Mouse (Mus musculus): ENCODE data around the gene Fat4. TPM values are rescaled to one million over a fixed set of nuclear protein-coding genes. Genes with fewer than 3 reads are reported as not detected.
A peak's percentile ranks its signal among the peaks of the same experiment; 100 is the strongest.

Fat4 gene
- total RNA-seq, 2 experiments from 2014 or later = 33.2 to 33.3 TPM

DNA sequence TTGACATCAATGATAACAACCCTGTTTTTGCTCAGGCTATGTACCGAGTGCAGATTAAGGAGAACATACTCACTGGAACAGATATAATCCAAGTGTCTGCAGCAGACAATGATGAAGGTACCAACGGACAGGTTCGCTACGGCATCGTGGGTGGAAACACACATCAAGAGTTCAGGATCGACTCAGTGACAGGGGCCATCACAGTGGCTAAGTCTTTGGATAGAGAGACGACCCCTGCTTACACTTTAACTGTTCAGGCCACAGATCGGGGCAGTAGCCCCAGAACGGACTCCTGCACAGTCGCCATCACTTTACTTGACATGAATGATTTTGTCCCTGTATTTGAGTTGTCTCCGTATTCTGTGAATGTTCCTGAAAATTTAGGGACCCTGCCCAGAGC, 70.4 kb downstream of the Fat4 start:
- no peak for DNase-seq (ENCODE audit: low spot score in 2 of 2)

DNA sequence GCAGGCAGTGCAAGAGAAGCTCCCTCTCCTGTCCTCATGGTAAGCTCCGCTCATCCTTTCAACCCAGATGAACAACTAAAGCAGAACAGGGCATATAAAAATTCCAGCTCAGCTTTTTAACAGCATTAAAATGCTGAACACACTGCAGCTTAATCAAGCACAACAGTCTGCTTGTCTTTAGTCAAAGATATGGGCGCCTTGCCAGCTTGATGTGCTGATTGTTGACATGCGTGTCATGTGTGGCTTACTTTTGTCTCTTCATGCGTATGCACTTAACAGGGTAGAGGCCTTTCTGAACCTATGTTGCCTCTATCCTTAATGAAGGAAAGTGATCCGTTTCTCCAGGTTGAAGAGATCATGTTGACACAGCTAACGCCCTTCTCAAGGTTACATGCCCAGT, 75.6 kb downstream of the Fat4 start:
- DNase-seq (ENCODE audit: low spot score in 2 of 2) = no peak

DNA sequence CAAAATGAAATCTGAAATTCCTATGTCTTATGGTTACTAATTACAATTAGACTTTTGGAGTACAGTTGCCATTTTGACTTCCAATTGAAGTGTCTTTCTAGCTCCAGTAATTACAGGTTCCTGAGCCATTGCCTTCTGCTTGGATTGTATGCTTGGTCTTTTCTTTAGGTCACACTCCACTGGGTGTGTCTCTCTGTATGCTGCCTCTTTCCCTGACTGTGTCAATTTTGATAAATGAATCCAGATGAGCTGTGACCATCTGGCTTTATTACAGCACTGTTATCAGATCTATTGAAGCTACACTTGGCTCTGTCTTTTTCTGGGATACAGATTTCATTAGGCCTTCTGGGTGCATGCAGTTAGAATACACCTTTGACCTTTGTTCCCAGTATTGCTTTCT, 80.7 kb downstream of the Fat4 start:
- DNase-seq (ENCODE audit: low spot score in 2 of 2) = no peak

DNA sequence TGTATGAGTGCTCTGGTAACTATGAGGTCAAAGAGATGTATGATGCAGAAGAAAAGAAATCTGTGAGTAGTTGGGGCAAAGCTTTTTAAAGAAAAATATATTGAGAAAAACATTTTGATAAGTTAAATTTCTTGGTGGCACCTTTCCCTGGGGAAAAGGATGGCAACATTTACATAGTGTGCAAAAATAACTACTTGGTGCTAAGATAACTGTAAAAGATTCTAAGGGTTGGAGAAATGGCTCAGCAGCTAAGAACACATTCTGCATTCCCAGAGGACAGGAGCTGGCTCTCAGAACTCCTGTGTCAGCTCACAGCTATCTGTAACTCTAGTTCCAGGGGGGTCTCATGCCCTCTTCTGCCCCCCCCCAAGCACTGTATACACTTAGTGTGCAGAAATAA, 99.6 kb downstream of the Fat4 start:
- DNase-seq (ENCODE audit: low spot score in 2 of 2) = no peak

DNA sequence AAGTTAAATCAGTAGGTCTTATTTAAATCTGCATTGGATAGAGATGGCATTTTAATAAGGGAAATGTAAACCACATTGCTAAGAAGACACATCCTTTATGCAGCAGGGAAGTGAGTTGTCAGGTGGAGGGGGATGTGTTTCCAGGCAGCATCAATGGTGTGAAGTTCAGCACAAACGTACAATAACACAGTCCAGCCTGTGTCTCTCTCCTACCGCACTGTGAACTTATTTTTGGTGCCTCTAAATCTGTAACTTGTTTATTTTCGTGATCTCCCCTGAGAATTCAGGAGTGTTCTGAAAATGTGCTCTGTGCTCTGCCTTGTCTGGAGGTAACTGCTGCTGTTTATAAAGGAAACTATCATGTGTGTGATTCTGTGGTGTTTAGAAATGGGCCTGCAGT, 102.4 kb downstream of the Fat4 start:
- no peak for DNase-seq (ENCODE audit: low spot score in 2 of 2)

DNA sequence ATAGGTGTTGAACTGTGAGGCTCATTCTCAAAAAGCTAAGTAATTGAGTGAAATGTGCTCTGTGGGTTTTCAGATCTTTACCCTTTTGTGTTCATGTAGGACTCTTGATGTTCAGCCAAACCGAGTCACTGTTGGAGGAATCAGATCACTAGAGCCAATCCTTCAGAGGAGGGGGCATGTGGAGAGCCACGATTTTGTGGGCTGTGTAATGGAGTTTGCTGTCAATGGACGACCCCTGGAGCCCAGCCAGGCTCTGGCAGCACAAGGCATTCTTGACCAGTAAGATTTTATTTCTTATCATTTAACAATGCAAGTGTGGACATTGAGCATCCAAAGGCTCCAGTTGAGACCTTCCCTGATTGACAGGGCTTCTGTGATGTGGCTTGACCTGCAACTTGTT, 113.3 kb downstream of the Fat4 start:
- no peak for DNase-seq (ENCODE audit: low spot score in 2 of 2)

DNA sequence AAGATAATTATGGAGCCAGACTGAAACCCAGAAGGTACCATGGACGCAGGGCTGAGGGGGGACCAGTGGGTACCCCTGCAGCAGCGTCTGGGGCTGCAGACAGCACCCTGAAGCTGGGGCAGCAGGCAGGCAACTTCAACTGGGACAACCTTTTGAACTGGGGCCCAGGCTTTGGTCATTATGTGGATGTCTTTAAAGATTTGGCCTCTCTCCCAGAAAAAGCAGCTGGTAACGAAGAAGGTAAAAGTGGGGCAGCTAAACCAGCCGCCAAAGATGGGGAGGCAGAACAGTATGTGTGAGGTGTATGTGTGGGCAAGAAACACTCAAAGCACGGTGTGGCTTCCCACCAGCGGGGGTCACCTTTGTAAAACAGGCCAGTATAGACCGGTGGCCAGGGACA, 123.8 kb downstream of the Fat4 start:
- DNase-seq (ENCODE audit: low spot score in 2 of 2) = peak; percentile 21 to 32

DNA sequence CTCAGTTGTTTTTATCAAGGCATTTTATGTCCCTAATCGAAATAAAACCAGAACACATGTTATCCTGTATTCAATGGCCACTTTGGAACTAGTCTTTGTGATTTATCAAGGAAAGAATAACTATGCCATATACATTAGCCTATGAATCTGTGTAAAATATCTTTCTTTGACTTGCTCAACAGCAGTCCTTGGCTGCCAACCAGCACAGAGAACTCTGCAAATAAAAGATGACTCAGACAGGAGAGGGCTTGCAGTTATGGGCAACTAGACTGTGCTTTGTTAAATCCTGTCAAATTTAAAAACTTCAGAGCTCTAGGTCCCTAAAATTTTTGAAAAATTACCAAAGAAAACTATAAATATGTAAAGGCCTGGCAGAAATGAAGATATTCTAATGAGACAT, 130.9 kb downstream of the Fat4 start:
- no peak for DNase-seq (ENCODE audit: low spot score in 2 of 2)

DNA sequence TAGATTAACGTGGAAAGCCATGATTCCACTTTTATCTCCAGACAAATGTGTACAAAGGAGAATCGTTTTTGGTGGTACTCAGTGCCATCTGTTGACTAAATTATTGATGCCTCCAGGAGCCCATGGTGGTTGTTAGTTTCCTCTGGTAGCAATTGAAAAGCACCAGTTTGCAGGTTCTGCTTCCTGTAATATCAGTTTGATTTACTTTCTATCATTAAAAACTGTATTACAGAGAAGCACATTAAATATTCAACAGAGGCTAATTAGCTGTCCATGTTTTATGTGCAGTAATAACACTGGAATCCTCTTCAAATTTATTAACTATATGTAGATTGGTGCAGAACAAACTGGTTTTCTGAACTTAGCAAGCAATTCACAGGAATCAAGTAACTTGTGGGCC, 149.4 kb downstream of the Fat4 start:
- no peak for DNase-seq (ENCODE audit: low spot score in 2 of 2)

DNA sequence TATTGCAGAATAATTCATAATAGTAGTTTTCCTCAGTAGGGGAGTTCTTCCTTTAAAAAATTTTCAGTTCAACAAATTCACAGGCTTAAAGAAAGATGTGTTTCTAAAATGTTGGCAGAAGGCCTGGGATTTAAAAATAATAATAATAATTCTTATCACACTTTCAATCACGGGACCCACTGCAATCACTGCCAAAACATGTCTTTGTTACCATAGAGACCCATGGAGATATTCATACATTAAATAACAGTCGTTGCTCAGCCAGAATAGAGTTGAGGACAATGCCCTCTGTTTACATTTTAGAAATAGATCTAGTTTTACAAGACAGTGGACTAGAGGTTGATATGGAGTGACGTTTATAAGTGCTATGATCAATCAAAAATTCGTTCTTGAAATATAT, 159.7 kb downstream of the Fat4 start:
- DNase-seq (ENCODE audit: low spot score in 2 of 2) = no peak

DNA sequence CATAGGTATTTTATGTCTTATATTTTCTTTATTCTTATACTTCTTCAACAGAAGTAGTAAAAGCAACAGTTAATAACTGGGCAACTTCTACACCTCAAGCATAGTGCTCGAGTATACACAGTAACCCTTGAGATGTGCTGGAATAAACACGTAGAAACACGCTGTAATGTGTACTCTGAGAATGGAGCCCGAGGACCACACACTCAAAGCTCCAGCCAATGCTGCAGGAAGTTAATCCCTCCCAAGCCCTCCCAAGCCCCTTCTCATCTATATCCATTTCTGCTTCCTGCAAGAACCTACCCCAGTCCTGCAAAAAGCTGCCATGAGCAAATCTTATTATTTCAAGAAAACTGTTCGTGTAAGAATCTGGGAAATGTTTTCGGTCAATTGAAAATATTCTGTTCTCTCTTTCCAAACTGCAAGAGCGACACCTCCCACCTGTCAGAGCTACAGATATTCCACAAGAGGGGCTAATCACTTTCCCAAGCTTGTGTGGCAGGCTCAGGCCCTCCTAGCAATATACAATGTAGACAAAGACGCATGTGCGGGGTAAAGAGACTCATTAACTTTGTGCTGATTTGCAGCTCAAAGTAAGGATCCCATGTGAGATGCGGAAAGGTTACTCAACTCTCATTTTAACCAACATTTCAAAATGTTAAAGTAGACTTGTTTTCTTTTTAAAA, 161.0 kb downstream of the Fat4 start:
- DNase-seq (ENCODE audit: low spot score in 2 of 2) = no peak

DNA sequence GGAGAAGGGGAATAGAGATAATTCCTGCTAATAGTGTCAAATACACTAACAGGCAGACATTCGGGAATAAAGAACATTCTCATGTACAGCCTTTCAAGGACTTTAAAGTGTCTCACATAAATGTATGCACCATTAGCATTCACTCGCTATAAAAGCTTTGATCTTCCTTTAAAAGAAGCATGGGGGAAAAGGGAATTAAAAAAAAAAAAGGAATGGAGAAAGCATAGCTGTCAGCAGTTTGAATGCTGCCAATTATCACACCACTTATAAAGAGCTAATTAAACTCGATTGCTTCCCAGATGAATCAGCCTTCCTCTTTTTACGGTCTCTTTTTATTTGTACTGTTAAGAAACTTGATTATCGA, 161.5 kb downstream of the Fat4 start:
- no peak for DNase-seq (ENCODE audit: low spot score in 2 of 2)

DNA sequence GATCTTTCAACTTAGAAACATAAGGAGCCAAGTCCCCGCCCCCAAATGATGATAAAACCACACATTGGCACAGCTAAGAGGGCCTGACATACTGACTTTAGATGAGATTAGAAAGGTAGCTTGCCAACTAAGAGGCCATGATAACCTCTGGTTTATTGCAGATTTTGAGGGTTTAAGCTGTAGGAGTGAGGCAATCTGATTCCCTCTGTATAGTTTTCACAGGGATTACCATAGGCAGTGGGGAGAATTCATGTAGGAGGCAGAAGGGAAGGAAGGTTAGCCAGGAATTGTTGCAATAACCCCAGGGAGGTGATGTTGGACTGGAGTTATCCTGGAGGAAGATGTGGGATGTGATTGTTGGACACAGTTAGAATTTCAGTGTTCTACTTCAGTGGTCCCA, 163.4 kb downstream of the Fat4 start:
- DNase-seq (ENCODE audit: low spot score in 2 of 2) = no peak

DNA sequence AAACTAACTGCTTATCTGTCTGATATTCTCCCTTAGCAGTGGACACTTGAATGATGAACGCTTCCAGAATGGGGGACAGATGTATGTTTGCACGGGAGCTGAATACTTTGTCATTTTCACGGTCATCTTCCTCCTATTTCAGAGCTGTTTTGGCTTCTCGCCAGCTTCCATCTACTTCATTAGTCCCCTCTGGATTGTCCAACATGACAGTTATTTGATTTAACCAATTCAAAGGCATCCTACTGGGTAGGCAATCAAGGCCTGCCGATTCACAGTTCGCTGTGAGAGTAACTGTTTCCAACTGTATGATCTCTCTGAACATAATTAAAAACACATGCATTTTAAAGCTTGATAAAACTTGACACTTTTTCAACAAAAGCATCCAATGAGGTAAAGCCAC, 166.3 kb downstream of the Fat4 start:
- DNase-seq (ENCODE audit: low spot score in 2 of 2) = no peak
